Mouse (Mus musculus) thymus, adult 2 months (tissue): ENCODE measurements around the gene Hmgcs1.

Experiments used
- CTCF ChIP-seq: fragments of 200-500 bp; IDR thresholded peaks from 2 replicates; pipeline ENCODE4 v1.5.1; 2012; ENCODE audit warnings: mild to moderate bottlenecking, control low read depth, low read length, moderate library complexity, borderline replicate concordance; ENCODE audit not compliant: control insufficient read depth, poor library complexity, insufficient read depth; ENCODE audit errors: extremely low read depth
- POLR2A ChIP-seq: fragments of 200-500 bp; IDR thresholded peaks from 2 replicates; pipeline ENCODE4 v1.6.1; 2012; ENCODE audit warnings: mild to moderate bottlenecking, low read length, control low read depth, moderate library complexity; ENCODE audit not compliant: control insufficient read depth, poor library complexity, insufficient read depth; ENCODE audit errors: extremely low read depth

DNA sequence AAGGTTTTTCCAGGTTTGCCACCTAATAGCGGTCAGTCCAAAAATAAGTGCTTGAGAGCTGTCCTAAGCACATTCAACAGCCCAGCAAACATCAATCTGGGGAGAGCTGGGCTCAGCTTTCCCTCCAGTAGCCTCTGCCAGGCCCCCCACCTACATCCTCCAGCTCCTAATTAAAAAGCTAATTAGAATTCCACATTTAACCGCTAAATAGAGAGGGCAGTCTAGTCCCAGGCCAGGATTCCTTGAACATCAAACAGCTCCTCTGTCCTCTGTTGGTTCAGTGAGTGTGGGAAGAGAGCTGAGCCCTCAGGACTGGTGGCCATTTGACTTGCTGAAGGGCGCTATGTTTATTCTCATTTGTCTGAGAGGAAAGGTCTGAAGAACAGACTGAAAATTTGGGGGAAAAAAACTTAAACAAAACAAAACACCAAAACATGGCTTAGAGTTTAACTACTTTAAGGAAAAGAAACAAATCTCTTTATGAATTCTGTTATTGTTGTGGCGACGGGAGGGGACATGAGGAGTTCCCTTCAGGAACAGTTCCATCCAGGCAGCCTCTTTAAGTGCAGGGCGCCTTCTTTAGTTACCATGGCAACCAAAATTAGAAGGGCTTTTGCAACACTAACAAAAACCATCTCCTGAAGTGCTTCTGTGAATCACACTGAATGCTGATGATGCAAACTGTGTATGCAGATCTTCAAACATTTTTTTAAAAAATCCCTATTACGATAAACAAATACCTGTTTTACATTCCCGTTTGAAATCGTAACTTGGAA, 63.9 kb downstream of the Hmgcs1 start:
- no peak for TF ChIP-seq CTCF
- no peak for TF ChIP-seq POLR2A
